Mouse (Mus musculus) limb, embryonic 10.5 days (tissue): Measurements from ENCODE around the gene Eno2. TPM values are rescaled to one million over a fixed set of nuclear protein-coding genes. Genes with fewer than 3 reads are reported as not detected.

ENCODE experiments used
- DNase-seq: peaks from one replicate; pipeline ENCODE4 v3.0.0-alpha.2; 2017; ENCODE audit warnings: low spot score
- H3K27ac ChIP-seq: fragments of 300-500 bp; sonication (generic); 2 replicates; pipeline ENCODE4 v1.5.1; 2016; ENCODE audit warnings: mild to moderate bottlenecking
- H3K27me3 ChIP-seq: fragments of 300-500 bp; sonication (generic); 2 replicates; pipeline ENCODE4 v1.6.1; 2016; ENCODE audit warnings: low read depth, mild to moderate bottlenecking; ENCODE audit not compliant: poor library complexity, severe bottlenecking
- H3K36me3 ChIP-seq: fragments of 300-500 bp; sonication (generic); 2 replicates; pipeline ENCODE4 v1.6.1; 2016; ENCODE audit warnings: mild to moderate bottlenecking, moderate library complexity
- H3K4me1 ChIP-seq: fragments of 300-500 bp; sonication (generic); 2 replicates; pipeline ENCODE4 v1.6.1; 2016
- H3K4me3 ChIP-seq: fragments of 300-500 bp; sonication (generic); 2 replicates; pipeline ENCODE4 v1.5.1; 2016; ENCODE audit warnings: mild to moderate bottlenecking, moderate library complexity
- H3K9me3 ChIP-seq: fragments of 300-500 bp; sonication (generic); replicated peaks from 2 replicates; pipeline ENCODE4 v1.6.1; 2016; ENCODE audit warnings: mild to moderate bottlenecking
- WGBS: fragments of 180-500 bp; shearing (Covaris S2); methylation state at CpG from one replicate; pipeline ENCODE4 v1.1.7; 2016; 5-methylcytosine and 5-hydroxymethylcytosine counted together
- polyA plus RNA-seq: library from polyadenylated mRNA; unstranded; fragments of >200 nt; fragmentation: Nextera tagmentation; extraction: Ambion mirVana; gene quantifications from 2 replicates; pipeline ENCODE4 v1.2.1, GENCODE M21; 2016

Gene Eno2
- polyA plus RNA-seq: 0.69 and 1.5 TPM in 2 replicates

DNA sequence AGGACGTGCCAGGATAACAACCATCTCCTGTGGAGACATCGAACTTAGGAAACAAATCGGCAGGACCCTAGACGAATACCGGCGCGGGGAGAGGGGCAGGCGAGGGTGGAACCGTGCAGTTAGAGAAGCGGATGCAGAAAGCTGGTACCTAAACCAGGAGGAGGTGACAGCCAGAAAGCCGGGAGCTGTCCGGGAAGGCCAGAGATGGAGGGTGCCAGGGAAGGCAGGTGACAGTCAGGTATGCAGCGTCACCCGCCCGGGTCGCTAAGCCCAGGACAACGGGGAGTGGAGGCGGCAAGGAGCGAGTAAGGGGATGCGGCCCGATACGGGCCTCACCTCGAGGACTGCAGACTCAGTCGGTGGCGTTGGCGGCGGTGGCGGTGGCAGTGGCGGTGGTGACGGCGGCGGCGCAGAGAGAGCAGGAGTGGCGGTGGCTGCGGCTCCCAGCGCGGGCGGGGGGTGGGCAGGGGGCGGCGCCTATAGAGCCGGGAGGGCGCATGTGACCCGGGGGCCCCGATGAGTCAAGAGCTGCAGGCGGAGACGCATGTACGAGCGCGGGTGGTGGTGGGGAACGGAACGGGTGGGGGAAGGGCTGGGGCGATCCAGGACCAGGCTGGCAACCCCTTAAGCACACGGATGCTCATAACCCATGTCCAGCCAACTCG is at the start of gene Eno2:
Gene Eno2 (minus strand): TSS at position 573 of the 665 bp plus-strand sequence.
- DNase-seq: peak; percentile 75
- Histone ChIP-seq H3K36me3 (no peaks in the 10 kb centered on the region), H3K4me3 (peak within 1 kb of the TSS; percentile 65), H3K27me3 (peaks cover 69% of the 10 kb centered on the region), H3K27ac (peak within 1 kb of the TSS; percentile 76), H3K4me1 (peaks cover 27% of the 10 kb centered on the region), H3K9me3 (no peaks in the 10 kb centered on the region)
- WGBS: 1% methylated on average over 54 of the region's 54 CpGs

DNA sequence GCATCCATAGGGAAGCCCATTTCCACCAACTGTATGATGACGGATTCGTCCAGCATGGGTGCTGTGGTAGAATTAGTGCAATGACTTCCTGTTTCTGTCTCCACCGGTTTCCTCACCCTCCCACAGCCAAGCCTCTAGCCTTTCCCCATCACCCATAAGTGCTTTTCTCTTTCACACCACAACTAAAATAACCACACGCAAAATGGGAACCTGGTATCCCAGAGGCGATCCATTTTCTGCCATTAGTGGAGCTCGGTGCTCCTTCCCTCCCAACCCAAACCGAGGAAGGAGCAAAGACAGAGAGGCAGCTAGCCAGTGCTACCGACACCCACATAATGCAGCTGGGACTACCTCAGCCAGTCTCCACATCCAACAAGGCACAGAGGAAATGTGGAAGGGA is 48.5 kb upstream of the Eno2 start:
- H3K4me1 ChIP-seq: peaks cover 18% of the 10 kb centered on the region
- no peak overlapping the region for H3K27ac ChIP-seq
- no peak overlapping the region for H3K4me3 ChIP-seq
- peaks cover 84% of the 10 kb centered on the region for H3K36me3 ChIP-seq
- 89% methylated on average over 8 of the region's 8 CpGs for WGBS
- no peak for DNase-seq
- H3K27me3 ChIP-seq: no peaks in the 10 kb centered on the region
- no peaks in the 10 kb centered on the region for H3K9me3 ChIP-seq

DNA sequence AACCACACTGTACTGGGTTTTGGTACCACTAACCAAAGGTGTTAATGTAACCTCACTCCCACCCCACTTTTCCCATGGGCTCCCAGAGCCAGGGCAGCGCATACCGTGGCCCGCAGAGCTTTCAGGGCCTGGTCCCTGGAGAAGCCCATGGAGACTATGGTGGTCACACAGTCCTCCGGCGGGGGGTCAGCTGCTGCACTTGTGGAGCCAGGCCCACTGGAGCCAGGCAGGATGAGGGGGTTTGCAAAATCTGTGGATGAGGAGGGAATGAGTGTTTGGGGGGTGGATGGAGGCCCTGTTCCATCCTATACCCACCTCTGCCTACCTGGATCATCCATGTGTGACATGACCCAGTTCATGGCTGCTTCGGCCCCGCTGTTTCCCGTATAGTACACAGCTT is 48.1 kb upstream of the Eno2 start:
- H3K27me3 ChIP-seq: no peaks in the 10 kb centered on the region
- peaks cover 83% of the 10 kb centered on the region for H3K36me3 ChIP-seq
- no peak overlapping the region for H3K4me3 ChIP-seq
- 98% methylated on average over 8 of the region's 8 CpGs for WGBS
- no peaks in the 10 kb centered on the region for H3K9me3 ChIP-seq
- no peak overlapping the region for H3K27ac ChIP-seq
- DNase-seq: no peak
- H3K4me1 ChIP-seq: peaks cover 22% of the 10 kb centered on the region

DNA sequence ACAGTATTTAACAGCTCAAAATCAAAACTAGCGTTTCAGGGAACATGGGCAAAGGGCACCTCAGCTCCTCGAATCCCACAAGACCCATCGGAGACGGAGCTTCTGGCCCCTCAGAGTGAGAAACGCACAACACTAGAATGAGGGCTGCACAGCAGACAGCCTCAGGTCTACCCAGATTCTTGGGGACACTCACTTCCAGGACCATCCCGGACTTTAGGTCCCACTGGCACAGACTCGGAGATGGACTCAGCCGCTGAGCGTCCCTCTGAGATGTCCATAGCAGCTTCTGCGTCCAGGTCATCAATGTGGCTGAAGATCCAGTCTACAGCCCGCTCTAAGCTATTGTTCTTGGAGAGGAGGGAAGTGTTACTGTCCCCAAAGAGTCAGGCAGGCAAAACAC is 47.7 kb upstream of the Eno2 start:
- H3K27me3 ChIP-seq: no peaks in the 10 kb centered on the region
- no peaks in the 10 kb centered on the region for H3K9me3 ChIP-seq
- no peak overlapping the region for H3K4me3 ChIP-seq
- H3K4me1 ChIP-seq: peaks cover 26% of the 10 kb centered on the region
- H3K36me3 ChIP-seq: peaks cover 83% of the 10 kb centered on the region
- no peak for DNase-seq
- no peak overlapping the region for H3K27ac ChIP-seq
- 95% methylated on average over 11 of the region's 11 CpGs for WGBS

DNA sequence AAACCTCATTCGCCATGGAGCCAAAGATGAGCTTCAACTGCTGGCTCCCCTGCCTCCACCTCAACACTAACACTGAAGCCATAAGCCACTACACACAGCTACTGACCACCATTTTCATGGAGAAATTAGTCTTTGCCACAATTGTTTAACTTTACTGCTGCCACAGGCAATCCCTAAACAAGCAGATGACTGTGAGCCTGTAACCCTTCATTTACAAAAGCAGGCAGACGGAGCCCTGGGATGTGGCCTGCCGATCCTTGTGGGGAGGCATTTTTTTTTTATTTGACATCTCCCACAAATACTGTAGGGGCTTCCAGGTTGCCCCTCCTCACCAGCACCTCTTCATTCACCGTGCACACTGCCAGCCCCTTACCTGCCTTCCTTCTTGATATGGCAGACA is 47.1 kb upstream of the Eno2 start:
- H3K27me3 ChIP-seq: no peaks in the 10 kb centered on the region
- H3K4me1 ChIP-seq: peaks cover 31% of the 10 kb centered on the region
- no peak overlapping the region for H3K4me3 ChIP-seq
- H3K36me3 ChIP-seq: peaks cover 83% of the 10 kb centered on the region
- DNase-seq: no peak
- no peak overlapping the region for H3K27ac ChIP-seq
- 92% methylated on average over 4 of the region's 4 CpGs for WGBS
- no peaks in the 10 kb centered on the region for H3K9me3 ChIP-seq

DNA sequence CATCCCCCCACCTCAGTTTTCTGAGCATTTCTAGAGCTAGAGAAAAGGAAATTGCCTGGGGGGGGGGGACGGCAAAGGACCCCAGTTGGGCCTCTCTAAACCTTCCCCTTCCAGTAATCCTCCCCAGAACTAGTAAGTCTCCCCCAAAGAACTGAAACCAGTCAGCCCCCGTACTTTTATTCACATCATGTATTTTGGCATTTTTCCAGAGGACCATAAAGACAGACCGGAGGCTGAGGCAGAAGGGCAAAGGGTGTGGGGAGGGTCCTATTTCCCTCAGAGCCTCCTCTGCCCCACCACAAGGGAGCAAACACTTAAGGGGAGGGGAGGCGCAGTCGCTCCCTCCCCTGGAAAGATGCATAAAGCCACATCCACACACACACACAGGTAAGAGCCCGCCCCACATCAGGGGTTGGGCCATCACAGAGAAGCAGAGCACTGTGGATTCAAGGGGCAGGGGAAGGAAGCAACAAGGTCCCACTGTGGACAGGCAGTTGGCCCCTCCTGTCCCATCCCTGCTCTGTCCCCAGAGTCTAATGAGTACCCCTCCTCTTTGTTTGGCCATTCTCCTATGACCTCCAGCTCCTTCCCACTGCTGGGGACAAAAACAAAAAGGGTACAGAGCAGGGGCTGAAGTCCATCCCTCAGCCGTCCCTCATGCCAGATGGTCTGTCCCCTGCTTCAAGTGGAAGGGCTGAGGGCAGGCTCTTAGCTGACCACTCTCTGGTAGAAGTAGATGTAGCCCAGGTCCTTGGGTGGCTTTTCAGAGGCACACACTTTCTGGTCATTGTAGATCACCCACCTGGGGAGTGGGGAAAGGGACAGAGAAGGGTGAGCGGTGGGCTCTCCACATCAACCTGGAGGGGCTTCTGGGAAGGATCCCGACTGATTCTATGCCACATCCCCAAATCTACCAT is 45.6 kb upstream of the Eno2 start:
- Histone ChIP-seq H3K27me3 (no peaks in the 10 kb centered on the region), H3K4me1 (peaks cover 34% of the 10 kb centered on the region), H3K4me3 (peak overlapping the region; percentile 69; the same call in 1 of the 2 replicates), H3K36me3 (peaks cover 83% of the 10 kb centered on the region), H3K9me3 (no peaks in the 10 kb centered on the region), H3K27ac (peak overlapping the region; percentile 95)
- no peak for DNase-seq
- 85% methylated on average over 9 of the region's 9 CpGs for WGBS

DNA sequence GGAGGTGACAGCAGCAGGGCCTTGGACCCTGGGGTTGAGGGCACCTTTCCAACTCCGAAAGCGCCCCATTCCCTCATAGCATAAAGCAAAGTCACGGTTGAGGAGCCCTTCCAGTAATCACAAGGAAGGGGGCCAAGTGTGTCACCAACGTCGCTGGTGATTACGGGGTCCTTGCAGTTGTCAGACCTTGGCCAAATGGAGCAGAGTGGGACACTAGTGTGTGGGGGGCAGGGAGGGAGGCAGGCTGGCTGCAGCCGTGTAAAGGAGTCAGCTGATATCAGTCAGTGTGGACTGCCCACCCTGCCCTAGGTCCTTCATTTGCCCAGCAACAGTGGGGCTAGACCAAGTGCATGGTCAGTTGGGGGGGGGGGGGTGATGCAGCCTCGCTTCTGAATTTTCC is 45.0 kb upstream of the Eno2 start:
- Histone ChIP-seq H3K4me1 (peaks cover 41% of the 10 kb centered on the region), H3K4me3 (peak overlapping the region; percentile 69), H3K9me3 (no peaks in the 10 kb centered on the region), H3K27ac (peak overlapping the region; percentile 95), H3K27me3 (no peaks in the 10 kb centered on the region), H3K36me3 (peaks cover 80% of the 10 kb centered on the region)
- DNase-seq: peak; percentile 50
- WGBS: 36% methylated on average over 8 of the region's 8 CpGs

DNA sequence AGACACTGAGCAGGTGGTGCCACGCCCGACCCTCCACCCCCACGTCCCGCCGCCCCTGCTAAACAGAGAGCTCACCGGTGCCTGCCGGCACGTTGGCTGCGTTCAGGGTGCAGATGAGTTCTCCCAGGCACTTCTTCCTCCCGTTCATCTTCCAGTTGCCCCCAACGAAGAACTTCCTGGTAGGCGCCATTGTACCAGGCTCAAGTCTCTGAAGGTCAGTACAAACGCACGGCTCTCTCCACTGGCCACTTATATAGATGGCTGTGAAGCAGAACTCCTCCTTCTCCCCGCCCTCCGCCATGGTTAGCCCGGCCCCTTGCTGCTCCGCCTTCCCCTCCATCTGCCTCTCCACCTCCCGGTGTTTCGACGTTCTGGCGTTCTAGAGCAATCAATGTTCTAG is 44.5 kb upstream of the Eno2 start, which contains the start of gene Tpi1:
Gene Tpi1 (minus strand): TSS at position 364 of the 400 bp plus-strand sequence.
- Histone ChIP-seq H3K4me1 (peaks cover 46% of the 10 kb centered on the region), H3K4me3 (peak within 1 kb of the TSS; percentile 69), H3K27me3 (no peaks in the 10 kb centered on the region), H3K27ac (peak within 1 kb of the TSS; percentile 95), H3K36me3 (peaks cover 75% of the 10 kb centered on the region), H3K9me3 (no peaks in the 10 kb centered on the region)
- peak; percentile 87 for DNase-seq
- under 1% methylated on average over 22 of the region's 22 CpGs for WGBS

DNA sequence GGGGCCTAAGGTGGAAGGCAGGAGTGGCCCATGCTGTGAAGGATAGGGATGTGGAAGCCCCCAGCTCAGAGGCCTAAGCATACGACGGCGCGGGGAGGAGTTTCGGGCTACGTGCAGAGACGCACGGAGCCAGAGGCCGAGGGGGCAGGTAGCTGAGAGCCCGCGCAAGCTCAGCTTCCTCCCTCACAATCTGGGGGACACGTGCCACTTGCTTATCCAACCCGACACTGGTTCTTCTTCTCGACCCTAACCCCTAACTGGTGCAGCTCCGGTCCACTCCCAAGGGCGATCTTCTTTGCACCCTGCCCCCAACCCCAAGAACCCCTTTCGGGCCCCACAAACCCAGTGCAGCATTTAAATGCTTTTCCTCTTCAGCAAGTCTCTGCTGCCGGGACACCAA is 44.0 kb upstream of the Eno2 start:
- peaks cover 50% of the 10 kb centered on the region for H3K4me1 ChIP-seq
- H3K9me3 ChIP-seq: no peaks in the 10 kb centered on the region
- WGBS: under 1% methylated on average over 18 of the region's 18 CpGs
- peak; percentile 80 for DNase-seq
- peak overlapping the region; percentile 69 for H3K4me3 ChIP-seq
- H3K27ac ChIP-seq: peak overlapping the region; percentile 95
- no peaks in the 10 kb centered on the region for H3K27me3 ChIP-seq
- H3K36me3 ChIP-seq: peaks cover 71% of the 10 kb centered on the region

DNA sequence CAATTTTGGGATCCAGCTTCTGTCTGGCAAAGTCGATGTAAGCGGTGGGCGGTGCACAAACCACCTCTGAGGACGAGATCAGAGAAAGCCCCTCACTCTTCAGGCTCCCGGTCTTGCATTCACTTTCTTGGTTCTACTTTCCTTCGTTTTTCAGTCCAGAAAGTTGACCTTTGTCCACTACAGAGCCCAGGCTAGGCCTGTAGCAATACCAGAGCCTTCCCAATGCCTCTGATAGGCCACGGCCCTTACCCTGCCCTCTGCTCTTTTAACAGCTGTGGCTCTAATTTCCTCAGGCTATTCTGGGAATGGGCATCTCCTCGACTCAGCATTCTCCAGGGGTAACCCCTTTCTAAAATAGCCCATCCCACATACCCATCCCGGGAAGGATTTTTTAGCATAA is 43.4 kb upstream of the Eno2 start:
- 25% methylated on average over 9 of the region's 9 CpGs for WGBS
- peak overlapping the region; percentile 69 for H3K4me3 ChIP-seq
- no peaks in the 10 kb centered on the region for H3K9me3 ChIP-seq
- no peaks in the 10 kb centered on the region for H3K27me3 ChIP-seq
- peaks cover 56% of the 10 kb centered on the region for H3K4me1 ChIP-seq
- H3K36me3 ChIP-seq: peaks cover 64% of the 10 kb centered on the region
- DNase-seq: no peak
- peak overlapping the region; percentile 95 for H3K27ac ChIP-seq

DNA sequence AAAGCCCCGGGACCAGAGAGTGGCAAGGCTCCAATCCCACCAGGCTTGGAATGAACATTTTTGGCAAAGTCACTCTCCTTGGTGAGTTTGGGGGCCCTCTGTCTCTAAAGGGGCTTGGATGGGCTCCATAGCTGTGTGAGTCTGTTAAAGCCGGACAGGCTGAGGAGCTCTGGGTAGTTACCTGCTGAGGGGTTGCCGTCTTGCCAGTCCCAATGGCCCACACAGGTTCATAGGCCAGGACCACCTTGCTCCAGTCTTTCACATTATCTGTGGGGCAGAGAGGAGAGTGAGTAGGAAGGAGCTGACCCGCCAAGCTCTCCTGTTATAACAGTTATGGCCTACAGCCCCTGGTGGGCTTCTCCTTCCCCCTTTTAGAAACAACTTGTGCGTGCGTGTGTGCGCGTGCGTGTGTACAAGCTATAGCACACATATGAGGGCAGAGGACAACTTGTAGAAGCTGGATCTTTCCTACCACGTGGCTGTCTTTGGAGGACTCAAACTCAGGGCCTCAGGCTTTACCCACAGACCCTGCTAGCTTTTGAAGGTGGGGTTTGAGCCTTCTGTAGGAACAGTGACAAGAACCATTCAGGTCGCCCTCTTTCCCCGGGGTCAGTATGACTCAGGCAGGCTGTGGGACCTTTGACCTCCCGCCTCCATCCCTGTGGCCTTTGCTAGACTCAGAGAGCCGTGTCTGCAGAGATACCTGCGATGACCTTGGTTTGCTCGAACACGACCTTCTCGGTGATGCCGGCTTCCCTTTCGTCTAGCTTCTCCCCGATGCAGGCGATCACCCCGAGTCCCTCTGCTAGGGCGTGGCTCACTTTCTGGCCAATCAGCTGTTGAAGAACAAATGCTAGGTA is 42.5 kb upstream of the Eno2 start:
- Histone ChIP-seq H3K4me3 (peak overlapping the region; percentile 69), H3K27ac (peak overlapping the region; percentile 95; the same call in 1 of the 2 replicates), H3K4me1 (peaks cover 56% of the 10 kb centered on the region), H3K27me3 (no peaks in the 10 kb centered on the region), H3K36me3 (peaks cover 55% of the 10 kb centered on the region), H3K9me3 (no peaks in the 10 kb centered on the region)
- no peak for DNase-seq
- WGBS: 86% methylated on average over 24 of the region's 24 CpGs

DNA sequence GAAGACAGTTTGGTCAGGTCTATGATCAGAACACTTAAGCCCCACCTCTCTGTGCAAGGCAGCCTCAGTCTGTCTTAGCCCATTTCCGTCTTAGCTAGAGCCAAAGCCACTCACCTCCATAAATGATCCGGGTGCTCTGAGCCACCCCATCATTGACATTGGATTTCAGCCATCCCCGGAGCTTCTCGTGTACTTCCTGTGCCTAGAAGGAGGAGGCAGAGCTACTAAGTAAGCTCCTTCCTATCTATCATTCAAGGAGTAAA is 41.9 kb upstream of the Eno2 start:
- H3K9me3 ChIP-seq: no peaks in the 10 kb centered on the region
- DNase-seq: no peak
- H3K27me3 ChIP-seq: no peaks in the 10 kb centered on the region
- H3K27ac ChIP-seq: no peak overlapping the region
- peaks cover 49% of the 10 kb centered on the region for H3K36me3 ChIP-seq
- WGBS: 91% methylated on average over 4 of the region's 4 CpGs
- H3K4me3 ChIP-seq: no peak overlapping the region
- H3K4me1 ChIP-seq: peaks cover 60% of the 10 kb centered on the region
